Comparison of ENCODE assay signal across 10 mouse cellular contexts in genomic region chr5:57788775-57789509, GRCm38 (mm10).
DNase-seq lines count a peak whose midpoint lies in the region; ATAC-seq and TF ChIP-seq lines count a peak whose summit lies in the region.
"Had no signal": no experiment of that assay in that cellular context is flagged by ENCODE, and none has a peak within 500 bp of the region (broad histone marks: within the 10 kb centered on the region; RNA-seq: fewer than 3 reads in every experiment).

No protein-coding gene starts in this region.

- H3K4me2 ChIP-seq in stomach, embryonic 14.5 days (replicated peaks; ENCODE audit: low read depth, low read length): no peak overlapping the region
- no peak overlapping the region for H3K4me2 ChIP-seq in stomach, postnatal 0 days (replicated peaks; ENCODE audit: low read depth)

- ATAC-seq in stomach, embryonic 14.5 days (ENCODE audit: insufficient number of reproducible peaks, insufficient read depth, low FRiP score, low read depth): peak; percentile 65; the same call in 1 of the 2 replicates
- ATAC-seq in stomach, postnatal 0 days (ENCODE audit: low FRiP score, low TSS enrichment): no peak

- no peak overlapping the region for H3K4me3 ChIP-seq in stomach, embryonic 14.5 days (ENCODE audit: low read depth, low read length)
- no peak overlapping the region for H3K4me3 ChIP-seq in stomach, postnatal 0 days (ENCODE audit: low read depth, low read length)
- no peak overlapping the region for H3K4me3 ChIP-seq in embryonic facial prominence, embryonic 10.5 days
- H3K4me3 ChIP-seq: hindbrain, embryonic 10.5 days had no signal

- H3K36me3 ChIP-seq in stomach, embryonic 14.5 days (ENCODE audit: control insufficient read depth, insufficient read depth, low read length): no peaks in the 10 kb centered on the region
- no peaks in the 10 kb centered on the region for H3K36me3 ChIP-seq in stomach, postnatal 0 days (ENCODE audit: control insufficient read depth, insufficient read depth, low read length)
- no peaks in the 10 kb centered on the region for H3K36me3 ChIP-seq in embryonic facial prominence, embryonic 10.5 days (replicated peaks)
- H3K36me3 ChIP-seq: hindbrain, embryonic 10.5 days had no signal

- no peak for TF ChIP-seq EP300 in stomach, postnatal 0 days (optimal IDR thresholded peaks at IDR 0.05)

- H3K4me1 ChIP-seq in stomach, embryonic 14.5 days (ENCODE audit: control insufficient read depth, insufficient read depth, low read length): no peaks in the 10 kb centered on the region
- no peaks in the 10 kb centered on the region for H3K4me1 ChIP-seq in stomach, postnatal 0 days (replicated peaks; ENCODE audit: control insufficient read depth, insufficient read depth)
- H3K4me1 ChIP-seq in embryonic facial prominence, embryonic 10.5 days: peaks cover 2% of the 10 kb centered on the region; the same call in 1 of the 2 replicates
- H3K4me1 ChIP-seq: hindbrain, embryonic 10.5 days had no signal

- no peak for TF ChIP-seq CTCF in stomach, postnatal 0 days (IDR thresholded peaks at IDR 0.05; ENCODE audit: low read depth)

- no peak for DNase-seq in stomach, postnatal 0 days (ENCODE audit: low spot score)
- peak; percentile 35 for DNase-seq in embryonic facial prominence, embryonic 10.5 days (ENCODE audit: low spot score)
- DNase-seq in kidney, postnatal 10 days: peak; percentile 26
- DNase-seq in layer of hippocampus, postnatal 14 days (ENCODE audit: low spot score in 2 of 2): no peak
- DNase-seq in thymus, postnatal 4 days: no peak
- no peak for DNase-seq in thymus, postnatal 25 days
- DNase-seq: adrenal gland, postnatal 25 days; lung, postnatal 10 days had no signal

- peak overlapping the region; percentile 44; the same call in 1 of the 2 replicates for H3K27ac ChIP-seq in stomach, embryonic 14.5 days (ENCODE audit: low read length)
- H3K27ac ChIP-seq in stomach, postnatal 0 days (replicated peaks): no peak overlapping the region
- 0 out of 2 replicates have a peak overlapping the region, but pooled peaks have one; percentile 19 for H3K27ac ChIP-seq in embryonic facial prominence, embryonic 10.5 days (replicated peaks)
- H3K27ac ChIP-seq: hindbrain, embryonic 10.5 days had no signal

- 45% methylated on average over 4 of the region's 4 CpGs for WGBS in stomach, embryonic 14.5 days
- WGBS in stomach, postnatal 0 days: 58% methylated on average over 4 of the region's 4 CpGs
- 56% methylated on average over 4 of the region's 4 CpGs for WGBS in embryonic facial prominence, embryonic 10.5 days

- no peaks in the 10 kb centered on the region for H3K27me3 ChIP-seq in stomach, embryonic 14.5 days (ENCODE audit: control insufficient read depth, insufficient read depth, low read length)
- no peaks in the 10 kb centered on the region for H3K27me3 ChIP-seq in stomach, postnatal 0 days (ENCODE audit: control insufficient read depth, insufficient read depth, low read length)
- H3K27me3 ChIP-seq in embryonic facial prominence, embryonic 10.5 days (replicated peaks; ENCODE audit: low read depth, poor library complexity, severe bottlenecking): no peaks in the 10 kb centered on the region

- H3K9me3 ChIP-seq in stomach, embryonic 14.5 days (ENCODE audit: control insufficient read depth, low read depth, low read length): no peaks in the 10 kb centered on the region
- H3K9me3 ChIP-seq in stomach, postnatal 0 days (ENCODE audit: control insufficient read depth, low read length): no peaks in the 10 kb centered on the region
- H3K9me3 ChIP-seq in embryonic facial prominence, embryonic 10.5 days: no peaks in the 10 kb centered on the region
- H3K9me3 ChIP-seq: hindbrain, embryonic 10.5 days had no signal

- H3K9ac ChIP-seq in stomach, embryonic 14.5 days (replicated peaks; ENCODE audit: low read depth, low read length): no peak overlapping the region
- H3K9ac ChIP-seq in stomach, postnatal 0 days (ENCODE audit: low read length): no peak overlapping the region

Comparison
In these comparisons a context has a peak if more than half of its experiments do, and no peak if none do; other contexts are left out.
1. DNase-seq: peak in embryonic facial prominence, embryonic 10.5 days (single experiment) and kidney, postnatal 10 days (single experiment); none in stomach, postnatal 0 days (single experiment), layer of hippocampus, postnatal 14 days (0 of 2), thymus, postnatal 4 days (single experiment) and thymus, postnatal 25 days (single experiment).